Mouse (Mus musculus) kidney, embryonic 15.5 days (tissue): ENCODE data around the gene Ost4. TPM values are rescaled to one million over a fixed set of nuclear protein-coding genes. Genes with fewer than 3 reads are reported as not detected.

Source experiments
- ATAC-seq: fragments of 200-750 bp; cut with Nextera tagmentation; replicated peaks from 2 replicates; pipeline ENCODE4 v1.8.0; 2017; ENCODE audit warnings: moderate TSS enrichment; ENCODE audit not compliant: low FRiP score
- H3K27ac ChIP-seq: fragments of 300-500 bp; sonication (generic); 2 replicates; pipeline ENCODE4 v1.5.1; 2015; ENCODE audit warnings: mild to moderate bottlenecking, inconsistent platforms
- H3K27me3 ChIP-seq: fragments of 300-500 bp; sonication (generic); 2 replicates; pipeline ENCODE4 v1.6.1; 2015; ENCODE audit warnings: inconsistent platforms
- H3K36me3 ChIP-seq: fragments of 300-500 bp; sonication (generic); 2 replicates; pipeline ENCODE4 v1.6.1; 2015; ENCODE audit warnings: inconsistent platforms
- H3K4me1 ChIP-seq: fragments of 300-500 bp; sonication (generic); 2 replicates; pipeline ENCODE4 v1.6.1; 2015; ENCODE audit warnings: inconsistent platforms
- H3K4me2 ChIP-seq: fragments of 300-500 bp; sonication (generic); 2 replicates; pipeline ENCODE4 v1.6.1; 2015; ENCODE audit warnings: moderate library complexity, mild to moderate bottlenecking, inconsistent platforms
- H3K4me3 ChIP-seq: fragments of 300-500 bp; sonication (generic); replicated peaks from 2 replicates; pipeline ENCODE4 v1.5.1; 2015; ENCODE audit warnings: mild to moderate bottlenecking, inconsistent platforms
- H3K9ac ChIP-seq: fragments of 300-500 bp; sonication (generic); 2 replicates; pipeline ENCODE4 v1.6.1; 2015; ENCODE audit warnings: mild to moderate bottlenecking, inconsistent platforms
- H3K9me3 ChIP-seq: fragments of 300-500 bp; sonication (generic); replicated peaks from 2 replicates; pipeline ENCODE4 v1.6.1; 2016; ENCODE audit warnings: inconsistent platforms
- WGBS: fragments of 180-500 bp; shearing (Covaris S2); methylation state at CpG from one replicate; pipeline ENCODE4 v1.1.7; 2015; ENCODE audit warnings: mixed read lengths; 5-methylcytosine and 5-hydroxymethylcytosine counted together
- polyA plus RNA-seq: library from polyadenylated mRNA; unstranded; fragments of >200 nt; fragmentation: Nextera tagmentation; extraction: Ambion mirVana; gene quantifications from 2 replicates; pipeline ENCODE4 v1.2.1, GENCODE M21; 2015

Ost4 gene
- polyA plus RNA-seq, 1 experiment from 2014 or later, result 491 TPM

- Histone ChIP-seq H3K9ac (peak overlapping the region; percentile 64), H3K4me1 (peaks cover 91% of the 10 kb centered on the region), H3K4me3 (peak overlapping the region; percentile 56), H3K27ac (peak overlapping the region; percentile 96), H3K9me3 (no peaks in the 10 kb centered on the region), H3K4me2 (peak overlapping the region; percentile 62), H3K36me3 (peaks cover 25% of the 10 kb centered on the region), H3K27me3 (no peaks in the 10 kb centered on the region)
- WGBS, result 29% methylated on average over 7 of the region's 7 CpGs
- ATAC-seq, result no peak
Measured at GRCm38 (mm10) chr5:30914101-30914635, 6.6 kb upstream of the Ost4 start.

- H3K27ac ChIP-seq, result peak within 1 kb of the TSS; percentile 96
- peaks cover 16% of the 10 kb centered on the region for H3K36me3 ChIP-seq
- H3K4me2 ChIP-seq, result peak within 1 kb of the TSS; percentile 62
- 6% methylated on average over 12 of the region's 13 CpGs for WGBS
- H3K27me3 ChIP-seq, result no peaks in the 10 kb centered on the region
- H3K4me3 ChIP-seq, result peak within 1 kb of the TSS; percentile 56
- ATAC-seq, result peak; percentile 78
- peaks cover 96% of the 10 kb centered on the region for H3K4me1 ChIP-seq
- H3K9me3 ChIP-seq, result no peaks in the 10 kb centered on the region
- peak within 1 kb of the TSS; percentile 64 for H3K9ac ChIP-seq
Measured at GRCm38 (mm10) chr5:30913060-30913841, 5.7 kb upstream of the Ost4 start, which contains the start of gene Emilin1. Emilin1 (plus strand) TSS chr5:30913402.

GRCm38 (mm10) chr5:30912156-30912555 lies 4.6 kb upstream of the Ost4 start:
- peaks cover 89% of the 10 kb centered on the region for H3K4me1 ChIP-seq

GRCm38 (mm10) chr5:30910481-30910880 lies 2.9 kb upstream of the Ost4 start:
- no peaks in the 10 kb centered on the region for H3K9me3 ChIP-seq
- ATAC-seq, result no peak

More at GRCm38 (mm10) chr5:30912156-30912555, 4.6 kb upstream of the Ost4 start:
- Histone ChIP-seq H3K36me3 (peaks cover 5% of the 10 kb centered on the region), H3K9me3 (no peaks in the 10 kb centered on the region), H3K9ac (no peak overlapping the region), H3K4me2 (no peak overlapping the region; the same call in 1 of the 2 replicates), H3K27ac (peak overlapping the region; percentile 96), H3K27me3 (no peaks in the 10 kb centered on the region), H3K4me3 (no peak overlapping the region)
- 59% methylated on average over 5 of the region's 5 CpGs for WGBS
- ATAC-seq, result no peak

GRCm38 (mm10) chr5:30909863-30910262 lies 2.3 kb upstream of the Ost4 start:
- Histone ChIP-seq H3K9ac (no peak overlapping the region), H3K36me3 (peaks cover 13% of the 10 kb centered on the region), H3K27me3 (no peaks in the 10 kb centered on the region), H3K9me3 (no peaks in the 10 kb centered on the region), H3K4me3 (no peak overlapping the region), H3K27ac (peak overlapping the region; percentile 95), H3K4me1 (peaks cover 90% of the 10 kb centered on the region), H3K4me2 (peak overlapping the region; percentile 94; the same call in 1 of the 2 replicates)
- ATAC-seq, result no peak
- 74% methylated on average over 7 of the region's 7 CpGs for WGBS

More at GRCm38 (mm10) chr5:30910481-30910880, 2.9 kb upstream of the Ost4 start:
- Histone ChIP-seq H3K27ac (peak overlapping the region; percentile 95), H3K27me3 (no peaks in the 10 kb centered on the region), H3K4me3 (no peak overlapping the region), H3K9ac (no peak overlapping the region), H3K36me3 (peaks cover 7% of the 10 kb centered on the region), H3K4me2 (no peak overlapping the region), H3K4me1 (peaks cover 90% of the 10 kb centered on the region)

GRCm38 (mm10) chr5:30909300-30909659 lies 1.7 kb upstream of the Ost4 start:
- Histone ChIP-seq H3K9me3 (no peaks in the 10 kb centered on the region), H3K27me3 (no peaks in the 10 kb centered on the region), H3K27ac (peak overlapping the region; percentile 95), H3K4me1 (peaks cover 84% of the 10 kb centered on the region), H3K9ac (no peak overlapping the region), H3K4me2 (peak overlapping the region; percentile 94), H3K36me3 (peaks cover 19% of the 10 kb centered on the region), H3K4me3 (no peak overlapping the region)
- 14% methylated on average over 7 of the region's 7 CpGs for WGBS
- no peak for ATAC-seq

- H3K36me3 ChIP-seq, result peaks cover 25% of the 10 kb centered on the region
- no peaks in the 10 kb centered on the region for H3K27me3 ChIP-seq
- peak overlapping the region; percentile 94 for H3K4me2 ChIP-seq
- H3K27ac ChIP-seq, result peak overlapping the region; percentile 95
- H3K9ac ChIP-seq, result peak overlapping the region; percentile 83
- H3K4me3 ChIP-seq, result peak overlapping the region; percentile 74
- H3K9me3 ChIP-seq, result no peaks in the 10 kb centered on the region
- 28% methylated on average over 13 of the region's 13 CpGs for WGBS
- ATAC-seq, result peak; percentile 24
- peaks cover 78% of the 10 kb centered on the region for H3K4me1 ChIP-seq
Measured at GRCm38 (mm10) chr5:30908426-30909299, 1.1 kb upstream of the Ost4 start.

GRCm38 (mm10) chr5:30901860-30902259 lies 5.7 kb downstream of the Ost4 start:
- H3K27me3 ChIP-seq, result no peaks in the 10 kb centered on the region
- no peak overlapping the region for H3K4me3 ChIP-seq
- H3K9ac ChIP-seq, result no peak overlapping the region
- H3K4me1 ChIP-seq, result peaks cover 26% of the 10 kb centered on the region
- H3K36me3 ChIP-seq, result peaks cover 86% of the 10 kb centered on the region
- no peak for ATAC-seq
- whole genome bisulfite sequencing, result 87% methylated on average over 5 of the region's 5 CpGs
- no peak overlapping the region for H3K4me2 ChIP-seq
- no peak overlapping the region for H3K27ac ChIP-seq
- no peaks in the 10 kb centered on the region for H3K9me3 ChIP-seq

GRCm38 (mm10) chr5:30890375-30890774 lies 17.2 kb downstream of the Ost4 start:
- H3K27me3 ChIP-seq, result no peaks in the 10 kb centered on the region
- H3K27ac ChIP-seq, result peak overlapping the region; percentile 98
- peak overlapping the region; percentile 80 for H3K4me2 ChIP-seq
- peaks cover 48% of the 10 kb centered on the region for H3K36me3 ChIP-seq
- H3K9me3 ChIP-seq, result no peaks in the 10 kb centered on the region
- H3K4me3 ChIP-seq, result peak overlapping the region; percentile 89
- ATAC-seq, result no peak
- H3K4me1 ChIP-seq, result peaks cover 28% of the 10 kb centered on the region
- 61% methylated on average over 7 of the region's 7 CpGs for WGBS
- peak overlapping the region; percentile 29 for H3K9ac ChIP-seq

- peak; percentile 30 for ATAC-seq
- Histone ChIP-seq H3K9ac (peak overlapping the region; percentile 59), H3K4me3 (peak overlapping the region; percentile 89), H3K9me3 (no peaks in the 10 kb centered on the region), H3K4me2 (peak overlapping the region; percentile 80), H3K4me1 (peaks cover 28% of the 10 kb centered on the region), H3K36me3 (peaks cover 36% of the 10 kb centered on the region), H3K27me3 (no peaks in the 10 kb centered on the region), H3K27ac (peak overlapping the region; percentile 98)
- under 1% methylated on average over 42 of the region's 42 CpGs for WGBS
Measured at GRCm38 (mm10) chr5:30889088-30889754, 18.4 kb downstream of the Ost4 start.

GRCm38 (mm10) chr5:30888337-30889087 lies 19.1 kb downstream of the Ost4 start, which contains the start of gene Agbl5:
Agbl5 (plus strand) TSS chr5:30888694.
- H3K36me3 ChIP-seq, result peaks cover 29% of the 10 kb centered on the region
- no peaks in the 10 kb centered on the region for H3K9me3 ChIP-seq
- peaks cover 28% of the 10 kb centered on the region for H3K4me1 ChIP-seq
- peak within 1 kb of the TSS; percentile 89 for H3K4me3 ChIP-seq
- peak within 1 kb of the TSS; percentile 80 for H3K4me2 ChIP-seq
- H3K9ac ChIP-seq, result peak within 1 kb of the TSS; percentile 65
- ATAC-seq, result peak; percentile 92
- under 1% methylated on average over 42 of the region's 42 CpGs for WGBS
- H3K27ac ChIP-seq, result peak within 1 kb of the TSS; percentile 98
- H3K27me3 ChIP-seq, result no peaks in the 10 kb centered on the region
